Mouse (Mus musculus) kidney, adult 11 months (tissue): Measurements from ENCODE around the gene Ugcg.
"Not testable (repeated sequence)": the region's sequence is repeated elsewhere in the genome, so short reads cannot be mapped to it uniquely, and the experiment has no call there.

Source experiments
- DNase-seq: peaks from one replicate; pipeline ENCODE4 v3.0.0; 2022

Ugcg gene

DNA sequence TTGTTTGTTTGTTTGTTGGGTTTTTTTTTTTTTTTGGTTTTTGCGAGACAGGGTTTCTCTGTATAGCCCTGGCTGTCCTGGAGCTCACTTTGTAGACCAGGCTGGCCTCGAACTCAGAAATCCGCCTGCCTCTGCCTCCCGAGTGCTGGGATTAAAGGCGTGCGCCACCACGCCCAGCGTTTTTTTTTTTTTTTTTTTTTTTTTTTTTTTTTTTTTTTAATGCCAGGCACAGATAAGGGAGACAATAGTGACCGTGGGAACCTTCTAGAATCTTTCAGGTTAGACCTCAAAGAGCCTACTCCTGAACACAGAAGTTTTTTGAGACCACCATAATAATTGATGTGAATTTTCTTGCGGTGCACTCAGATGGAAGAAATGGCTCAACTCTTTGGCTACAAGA is 72.5 kb downstream of the Ugcg start:
- DNase-seq: not testable (repeated sequence)

DNA sequence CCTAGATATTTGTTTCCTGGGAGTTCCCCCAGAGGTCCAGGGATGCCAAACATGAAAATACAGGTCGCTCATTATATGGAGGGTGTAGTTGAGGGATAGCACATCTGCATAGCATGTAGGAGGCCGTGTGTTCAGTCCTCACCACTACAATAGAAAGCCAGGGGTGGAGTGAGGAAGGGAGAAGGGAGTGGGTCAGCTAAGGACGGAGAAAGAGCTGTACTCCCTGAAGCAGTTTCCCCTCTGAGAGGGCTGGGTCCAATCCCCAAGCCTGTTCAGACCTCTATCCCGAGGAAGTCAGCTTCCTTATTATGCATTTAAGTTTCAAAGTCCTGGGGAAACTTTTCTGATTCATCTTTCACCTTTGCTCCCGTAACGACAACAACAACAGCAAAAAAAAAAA is 73.1 kb downstream of the Ugcg start:
- no peak for DNase-seq

DNA sequence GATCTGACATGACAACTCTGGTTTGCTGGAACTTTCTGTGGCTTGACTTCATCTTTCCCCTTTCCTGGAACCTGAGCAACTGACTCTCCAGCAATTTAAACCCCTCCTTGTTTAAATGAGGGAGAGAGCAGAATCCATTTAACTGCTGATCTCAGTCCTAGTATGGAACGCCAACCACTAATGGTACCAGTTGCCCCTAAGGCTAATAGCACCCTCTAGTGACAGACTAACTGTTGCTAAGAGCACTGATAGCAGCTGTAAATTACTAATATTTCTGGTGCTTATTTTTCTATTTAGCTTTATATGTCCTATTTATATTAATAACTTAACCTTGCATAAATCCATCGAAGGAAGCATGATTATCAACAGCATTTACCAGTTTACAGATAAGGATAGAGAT is 74.4 kb downstream of the Ugcg start:
- no peak for DNase-seq

DNA sequence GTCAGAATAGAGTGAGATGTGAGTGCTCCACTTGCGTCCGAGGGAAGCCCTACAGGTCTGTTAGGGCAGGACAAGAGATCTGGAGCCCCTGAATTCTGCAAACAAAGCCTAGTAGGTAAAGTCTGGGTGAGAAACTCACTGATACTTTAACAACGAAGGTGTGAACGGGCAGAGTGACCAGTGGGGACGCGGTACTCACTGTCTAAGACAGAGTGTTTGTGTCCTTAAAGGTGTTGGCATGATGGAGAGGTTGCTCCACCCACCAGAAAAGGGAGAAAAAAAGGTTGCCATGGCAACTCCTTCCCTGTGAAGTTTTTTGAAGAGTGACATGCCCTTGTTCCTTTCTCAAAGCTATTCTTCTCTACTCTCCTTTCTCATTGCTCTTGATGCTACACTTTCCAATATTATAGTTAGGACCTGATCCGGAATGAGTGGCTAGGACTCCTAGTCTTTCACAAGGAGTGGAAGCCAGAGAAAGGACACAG is 75.6 kb downstream of the Ugcg start:
- no peak for DNase-seq

DNA sequence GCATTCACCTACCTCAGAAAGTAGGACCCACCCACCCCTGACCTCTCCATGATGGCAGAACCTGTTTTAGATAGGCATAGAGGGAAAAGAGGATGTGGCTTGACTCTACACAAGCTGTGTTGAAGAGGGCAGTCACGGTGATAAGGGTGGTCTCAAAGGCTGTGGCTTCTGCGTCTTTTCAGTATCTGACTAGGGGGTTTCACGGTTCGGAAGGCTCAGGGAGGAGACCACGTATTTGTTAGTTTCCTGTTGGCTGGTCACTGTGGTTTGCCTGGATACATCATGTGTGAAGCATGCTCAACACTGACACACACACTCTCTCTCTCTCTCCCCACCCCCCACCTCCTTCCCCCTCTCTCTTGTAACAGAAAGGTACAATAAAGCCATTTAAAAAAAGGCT is 76.1 kb downstream of the Ugcg start:
- DNase-seq: no peak

DNA sequence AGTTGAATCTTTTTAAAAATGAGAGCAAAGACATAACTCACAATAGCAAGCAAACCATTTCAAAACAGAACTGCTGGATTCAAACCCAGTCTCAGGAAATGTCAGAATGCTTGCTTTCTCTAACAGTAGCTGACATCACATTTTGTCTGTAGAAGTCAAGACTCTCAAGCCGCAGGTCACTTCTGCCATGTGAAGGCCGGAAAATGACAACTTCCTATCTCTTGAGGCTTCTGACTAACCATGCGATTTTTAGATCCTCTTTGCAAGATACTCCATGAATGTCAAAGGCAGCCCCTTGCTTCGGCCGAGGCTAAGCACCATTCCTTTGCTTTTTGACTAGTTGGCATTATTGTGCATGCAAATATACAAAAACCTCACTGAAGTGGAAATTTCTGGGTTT is 76.6 kb downstream of the Ugcg start:
- DNase-seq: no peak
